Mouse (Mus musculus) kidney, postnatal 36 days (tissue): ENCODE results near the gene Foxp4.

Source experiments
- DNase-seq, 2 experiments: peaks; one replicate each; pipeline ENCODE4 v3.0.0; 2021 to 2022; ENCODE audit warnings: mixed read lengths in 2 of 2

Gene Foxp4

GRCm38 (mm10) chr17:47924383-47925339, at the start of gene Foxp4:
Gene Foxp4 (minus strand): TSS chr17:47924645.
- DNase-seq, result peak; percentile 83 to 88

DNA sequence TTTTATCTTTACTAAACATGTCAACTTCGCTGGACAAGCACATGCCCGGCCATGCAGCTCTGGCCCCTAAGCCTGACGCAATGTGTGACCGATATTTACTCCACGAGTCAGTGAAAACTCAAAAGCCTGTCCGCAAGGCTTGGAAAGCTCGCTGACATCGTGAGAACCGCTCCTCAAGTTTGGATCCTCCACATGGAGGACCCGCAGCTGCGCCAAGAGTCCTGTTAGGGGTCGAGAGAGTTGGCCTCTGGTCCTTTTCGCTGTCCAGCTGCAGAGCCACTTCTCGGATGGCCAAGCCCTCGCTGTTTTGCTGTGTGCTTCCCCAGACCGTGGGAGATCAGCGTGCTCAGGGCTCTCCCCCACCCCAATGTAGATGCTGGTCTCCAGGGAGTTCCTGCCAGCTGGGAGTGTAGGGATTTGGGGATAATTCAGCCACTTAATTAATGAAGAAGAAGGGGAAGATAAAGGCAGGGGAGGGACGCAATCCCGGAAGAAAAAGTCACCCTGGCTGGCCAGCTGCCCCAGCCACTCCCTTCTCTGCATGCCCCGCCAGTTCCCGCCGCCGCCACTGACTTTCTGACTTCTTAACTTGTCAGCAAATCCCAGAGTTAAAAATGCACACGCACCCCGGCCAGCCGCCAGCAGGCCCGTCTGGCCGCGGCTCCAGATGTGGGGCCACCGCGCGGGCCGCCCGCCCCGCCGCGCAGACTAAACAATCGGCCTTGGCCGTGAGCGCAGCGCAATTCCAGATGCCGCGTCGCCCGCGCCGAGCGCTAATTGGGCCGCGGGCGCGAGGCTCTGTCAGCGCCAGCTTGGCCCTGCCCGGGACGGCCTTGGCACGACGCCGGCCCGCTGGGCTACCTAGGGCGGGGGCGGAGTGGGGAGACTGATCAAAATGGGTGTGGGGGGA, 49.4 kb upstream of the Foxp4 start:
- DNase-seq, result peak; percentile 77 to 84

DNA sequence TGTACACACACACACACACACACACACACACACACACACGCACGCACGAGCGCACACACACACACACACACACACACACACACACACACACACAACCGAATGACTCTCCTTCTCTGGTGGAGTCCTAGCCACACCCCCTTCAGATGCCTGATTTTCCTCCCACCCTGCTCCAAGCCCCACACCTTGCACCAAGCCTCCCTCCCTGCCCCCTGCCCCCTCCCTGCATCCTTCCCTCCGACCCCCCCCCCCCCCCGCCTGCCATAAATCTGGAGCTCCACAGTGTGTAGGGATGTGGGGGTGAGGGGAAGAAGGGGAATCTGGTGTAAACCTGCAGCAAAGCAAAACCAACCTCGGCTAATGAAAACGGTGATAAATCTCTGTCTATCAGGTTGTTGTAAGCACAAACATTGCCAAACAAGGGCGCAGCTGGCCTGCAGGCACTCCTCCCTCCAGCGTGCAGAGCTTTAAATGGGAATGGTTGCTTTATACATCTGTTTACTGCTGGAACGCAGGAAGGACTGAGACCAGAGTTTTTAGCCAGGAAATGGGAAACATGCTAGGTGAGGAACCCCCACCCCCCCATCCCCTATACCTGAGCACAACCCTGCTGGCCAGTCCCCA, 41.5 kb upstream of the Foxp4 start:
- DNase-seq, result peak; percentile 19 to 37

- peak; percentile 36 for DNase-seq
Measured at GRCm38 (mm10) chr17:47958046-47958790, 33.8 kb upstream of the Foxp4 start.

DNA sequence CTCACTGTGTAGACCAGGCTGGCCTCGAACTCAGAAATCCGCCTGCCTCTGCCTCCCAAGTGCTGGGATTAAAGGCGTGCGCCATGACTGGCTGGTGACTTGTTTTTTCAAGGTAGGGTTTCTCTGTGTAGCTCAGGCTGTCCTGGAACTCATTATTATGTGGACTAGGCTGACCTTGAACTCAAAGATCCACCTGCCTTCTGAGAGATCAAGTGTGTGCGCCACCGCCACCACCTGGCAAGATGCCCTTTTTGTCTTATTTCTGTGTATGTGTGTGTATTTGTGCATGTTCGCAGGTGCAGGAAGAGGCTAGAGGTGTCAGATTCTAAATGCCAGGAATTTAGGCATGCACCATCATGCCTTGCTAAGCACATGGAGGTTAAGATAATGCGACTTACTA, 32.0 kb upstream of the Foxp4 start:
- DNase-seq, result no peak

GRCm38 (mm10) chr17:47955054-47955741, 30.8 kb upstream of the Foxp4 start:
- no peak for DNase-seq

- no peak for DNase-seq
Measured at GRCm38 (mm10) chr17:47953231-47953630, 28.8 kb upstream of the Foxp4 start.

DNA sequence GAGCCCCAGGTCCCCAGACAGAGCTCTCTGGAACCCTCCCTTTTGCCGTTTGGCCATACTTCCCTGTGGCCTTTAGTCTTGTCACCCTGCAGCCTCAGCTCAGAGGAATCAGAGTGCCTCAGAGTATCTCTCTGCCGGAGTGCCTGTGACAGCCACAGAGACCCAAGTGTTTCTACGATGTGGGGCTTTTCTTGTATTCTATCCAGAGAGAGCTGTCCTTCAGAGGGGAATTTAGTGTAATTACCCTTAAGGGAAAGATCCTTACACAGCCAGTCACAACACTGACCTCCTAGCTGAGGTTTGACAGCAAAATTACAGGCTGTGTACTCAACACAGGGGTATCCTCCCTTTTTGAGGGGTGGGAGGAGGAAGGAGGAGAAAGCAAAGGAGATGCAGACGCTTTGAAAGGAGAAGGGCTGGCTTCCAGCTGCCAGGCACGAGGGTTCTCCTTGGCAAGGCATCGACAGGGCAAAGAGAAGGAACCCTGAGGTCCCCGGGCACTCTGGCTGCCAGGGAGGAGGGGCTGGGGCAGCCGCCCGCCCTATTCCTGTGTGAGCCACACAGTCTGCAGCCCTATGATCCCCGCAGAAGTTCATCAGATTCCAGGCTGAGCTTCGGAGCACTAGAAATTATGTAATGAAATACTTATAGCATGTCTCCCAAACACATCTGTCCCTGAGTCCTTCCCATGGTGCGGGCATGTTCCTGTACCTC, 28.1 kb upstream of the Foxp4 start:
- DNase-seq, result peak; percentile 51 to 60

DNA sequence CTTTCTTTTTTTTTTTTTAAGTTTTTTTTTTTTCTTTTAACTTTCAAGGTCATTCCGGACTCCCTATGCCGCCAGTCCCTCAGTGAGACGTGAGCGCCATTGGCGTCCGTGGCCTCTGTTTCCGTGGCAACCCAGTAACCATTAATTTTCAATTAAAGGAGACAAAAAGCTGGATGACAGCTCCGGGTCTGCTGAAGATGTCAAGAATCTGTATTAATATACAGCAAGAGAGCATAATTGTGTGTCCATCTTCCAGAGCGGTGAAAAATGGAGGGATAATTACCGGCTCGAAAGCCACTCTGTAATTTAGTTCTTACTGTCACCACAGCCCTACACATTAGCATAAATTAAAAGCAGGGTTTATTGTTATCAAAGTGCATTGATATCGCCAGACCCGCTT, 27.0 kb upstream of the Foxp4 start:
- DNase-seq, result no peak

- no peak for DNase-seq
Measured at GRCm38 (mm10) chr17:47950831-47951230, 26.4 kb upstream of the Foxp4 start.

- no peak for DNase-seq
Measured at GRCm38 (mm10) chr17:47949441-47949840, 25.0 kb upstream of the Foxp4 start.

- DNase-seq, result no peak
Measured at GRCm38 (mm10) chr17:47948753-47949152, 24.3 kb upstream of the Foxp4 start.

GRCm38 (mm10) chr17:47946921-47947420, 22.5 kb upstream of the Foxp4 start:
- DNase-seq, result no peak

DNA sequence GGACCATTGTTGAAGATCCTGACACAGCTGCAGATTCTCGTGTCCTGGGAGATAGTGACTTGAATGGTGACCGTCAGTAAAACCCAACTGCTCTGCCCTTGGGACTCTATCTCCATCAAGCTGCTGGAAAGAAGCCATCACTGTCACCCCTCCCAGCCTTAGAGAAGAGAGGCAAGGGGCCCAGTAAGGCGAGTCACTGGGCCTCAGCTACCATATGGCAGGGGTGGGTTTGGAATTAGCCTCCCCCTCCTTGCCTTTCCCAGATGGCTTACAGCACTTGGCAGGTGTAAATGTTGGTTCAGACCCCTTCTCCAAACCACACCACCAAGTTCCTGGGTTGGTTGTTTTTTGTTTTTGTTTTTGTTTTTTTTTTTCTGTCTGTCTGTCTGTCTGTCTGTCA, 21.7 kb upstream of the Foxp4 start:
- DNase-seq, result no peak

DNA sequence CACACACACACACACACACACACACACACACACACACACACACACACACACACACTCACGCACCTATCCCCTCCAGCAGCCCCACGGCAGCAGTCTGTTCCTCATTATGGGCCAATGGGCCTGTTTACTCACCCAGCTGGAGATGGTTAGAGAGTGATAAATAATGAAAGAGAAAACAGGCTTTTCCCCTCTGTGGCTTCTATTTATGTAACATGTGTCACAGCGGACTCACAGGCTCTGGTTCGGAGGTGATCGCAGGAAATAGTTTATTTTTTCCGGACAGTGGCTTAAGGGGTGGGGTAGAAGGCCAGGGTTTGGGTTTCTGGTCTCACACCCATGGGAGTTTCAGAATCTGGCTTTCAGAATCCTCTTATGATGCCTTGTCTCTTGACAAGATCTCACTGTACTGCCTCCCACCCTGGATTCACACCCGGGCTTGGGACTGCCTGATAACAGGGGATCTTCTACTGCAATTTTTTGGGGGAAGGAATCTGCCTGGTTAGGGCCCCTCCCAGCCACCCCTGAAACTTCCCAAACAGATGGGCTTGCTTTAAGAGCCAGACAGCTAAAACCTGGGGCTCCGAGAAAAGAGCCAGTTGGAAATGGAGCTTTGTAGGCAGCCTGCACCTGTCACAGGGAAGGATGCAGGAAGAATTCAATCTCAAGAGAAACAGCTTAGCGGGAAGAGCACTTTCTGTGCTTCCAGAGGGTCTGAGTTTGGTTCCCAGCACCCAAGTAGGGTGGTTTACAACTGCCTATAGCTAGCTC, 18.8 kb upstream of the Foxp4 start:
- DNase-seq, result no peak

GRCm38 (mm10) chr17:47942008-47942407, 17.6 kb upstream of the Foxp4 start:
- DNase-seq, result no peak

DNA sequence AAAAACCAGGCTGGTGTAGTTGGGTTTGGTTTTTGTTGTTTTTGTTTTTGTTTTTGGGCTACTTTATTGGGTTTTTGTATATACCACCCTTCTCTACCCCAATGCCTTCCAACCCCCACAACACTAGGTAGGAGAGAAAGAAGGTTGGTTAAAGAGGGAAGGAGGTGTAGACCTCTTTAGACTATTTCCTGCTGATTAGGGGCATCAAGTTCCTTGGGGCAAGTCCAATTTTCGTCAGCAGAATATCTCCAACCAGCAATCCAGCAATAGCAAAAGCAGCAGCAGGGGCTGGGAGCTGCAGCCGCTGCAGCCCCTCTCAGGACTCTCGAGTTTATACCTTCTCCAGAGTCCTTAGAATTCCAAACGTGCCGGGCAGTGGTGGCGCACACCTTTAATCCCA, 14.4 kb upstream of the Foxp4 start:
- DNase-seq, result no peak

GRCm38 (mm10) chr17:47937926-47938600, 13.6 kb upstream of the Foxp4 start:
- no peak for DNase-seq

DNA sequence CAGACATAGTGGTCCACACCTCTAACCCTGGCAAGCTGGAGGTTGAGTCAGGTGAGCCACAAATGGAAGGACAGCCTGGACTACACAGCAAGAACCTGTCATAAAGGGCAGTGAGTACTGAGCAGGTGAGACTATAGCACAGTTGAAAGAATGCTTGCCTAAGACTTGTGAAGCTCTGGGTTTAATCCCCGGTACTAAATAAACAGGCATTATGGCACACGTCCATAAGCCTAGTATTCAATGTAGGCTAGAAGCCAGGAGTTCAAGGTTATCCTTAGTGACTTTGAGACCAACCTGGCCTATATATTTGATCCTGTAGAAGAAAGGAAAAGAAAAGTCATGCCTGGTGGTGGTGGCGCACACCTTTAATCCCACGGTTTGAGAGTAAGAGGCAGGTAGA, 12.1 kb upstream of the Foxp4 start:
- DNase-seq, result no peak
